Mouse (Mus musculus) testis, adult 2 months (tissue): ENCODE measurements around the gene Vps35l. TPM values are rescaled to one million over a fixed set of nuclear protein-coding genes. Genes with fewer than 3 reads are reported as not detected.

ENCODE experiments used
- H3K27ac ChIP-seq: fragments of 200-500 bp; 2 replicates; pipeline ENCODE4 v1.5.1; 2012; ENCODE audit warnings: low read depth, low read length; ENCODE audit not compliant: control insufficient read depth, insufficient read depth
- H3K27me3 ChIP-seq: fragments of 200-500 bp; 2 replicates; pipeline ENCODE4 v1.6.1; 2012; ENCODE audit warnings: mild to moderate bottlenecking, low read length, moderate library complexity; ENCODE audit not compliant: control insufficient read depth, insufficient read depth
- H3K36me3 ChIP-seq: fragments of 200-500 bp; 2 replicates; pipeline ENCODE4 v1.6.1; 2012; ENCODE audit warnings: mild to moderate bottlenecking, low read length; ENCODE audit not compliant: control insufficient read depth, insufficient read depth
- H3K4me1 ChIP-seq: fragments of 200-500 bp; 2 replicates; pipeline ENCODE4 v1.6.1; 2012; ENCODE audit warnings: low read length; ENCODE audit not compliant: control insufficient read depth, insufficient read depth
- H3K4me3 ChIP-seq: fragments of 200-500 bp; 2 replicates; pipeline ENCODE4 v1.5.1; 2012; ENCODE audit warnings: low read depth, mild to moderate bottlenecking, low read length, moderate library complexity, mixed read lengths; ENCODE audit not compliant: control insufficient read depth
- CTCF ChIP-seq: fragments of 200-500 bp; IDR thresholded peaks from 2 replicates; pipeline ENCODE4 v1.5.1; 2012; ENCODE audit warnings: low read depth, mild to moderate bottlenecking, inconsistent platforms, low read length, moderate library complexity; ENCODE audit not compliant: control insufficient read depth, insufficient read depth, insufficient replicate concordance
- POLR2A ChIP-seq: fragments of 200-500 bp; IDR thresholded peaks from 2 replicates; pipeline ENCODE4 v1.6.1; 2012; ENCODE audit warnings: low read depth, mild to moderate bottlenecking, inconsistent platforms, low read length, moderate library complexity; ENCODE audit not compliant: control insufficient read depth
- polyA plus RNA-seq: library from polyadenylated mRNA; depleted of rRNA; stranded (reverse); fragments of >200 nt; gene quantifications from 2 replicates; pipeline ENCODE4 v1.2.3, GENCODE M21; 2012

Gene Vps35l
- polyA plus RNA-seq, 1 experiment, result 29.5 TPM

GRCm38 (mm10) chr7:118841796-118842195, 101.8 kb downstream of the Vps35l start:
- Histone ChIP-seq H3K27ac (no peak overlapping the region), H3K4me3 (no peak overlapping the region), H3K36me3 (no peaks in the 10 kb centered on the region), H3K27me3 (no peaks in the 10 kb centered on the region), H3K4me1 (no peaks in the 10 kb centered on the region)
- TF ChIP-seq CTCF, result no peak

- Histone ChIP-seq H3K36me3 (no peaks in the 10 kb centered on the region), H3K4me3 (no peak overlapping the region), H3K27me3 (no peaks in the 10 kb centered on the region), H3K27ac (no peak overlapping the region), H3K4me1 (no peaks in the 10 kb centered on the region)
- TF ChIP-seq CTCF, result no peak
- TF ChIP-seq POLR2A, result no peak
Measured at GRCm38 (mm10) chr7:118842938-118843337, 102.9 kb downstream of the Vps35l start.

DNA sequence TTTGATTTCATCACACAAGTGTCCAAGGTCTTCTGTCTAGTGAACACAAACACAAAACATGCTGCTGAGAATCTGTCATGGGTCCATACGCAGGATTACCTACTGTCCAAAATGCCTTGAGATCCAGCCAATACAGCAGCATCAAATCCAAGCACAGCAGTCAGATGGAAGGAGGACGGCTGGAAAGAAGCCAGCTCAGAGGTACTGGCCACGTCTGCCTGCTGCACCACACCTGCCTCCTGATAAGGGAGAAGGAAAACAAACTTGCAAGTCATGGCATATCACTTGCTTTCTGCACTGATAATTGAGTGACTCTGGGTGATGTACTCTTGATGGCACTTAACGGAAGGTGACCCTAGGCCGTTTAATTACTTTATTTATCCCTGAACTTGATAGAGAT, 105.1 kb downstream of the Vps35l start:
- no peak overlapping the region for H3K4me3 ChIP-seq
- H3K36me3 ChIP-seq, result no peaks in the 10 kb centered on the region
- no peak for TF ChIP-seq POLR2A
- TF ChIP-seq CTCF, result no peak
- no peak overlapping the region for H3K27ac ChIP-seq
- no peaks in the 10 kb centered on the region for H3K27me3 ChIP-seq
- H3K4me1 ChIP-seq, result no peaks in the 10 kb centered on the region; the same call in 1 of the 2 replicates

DNA sequence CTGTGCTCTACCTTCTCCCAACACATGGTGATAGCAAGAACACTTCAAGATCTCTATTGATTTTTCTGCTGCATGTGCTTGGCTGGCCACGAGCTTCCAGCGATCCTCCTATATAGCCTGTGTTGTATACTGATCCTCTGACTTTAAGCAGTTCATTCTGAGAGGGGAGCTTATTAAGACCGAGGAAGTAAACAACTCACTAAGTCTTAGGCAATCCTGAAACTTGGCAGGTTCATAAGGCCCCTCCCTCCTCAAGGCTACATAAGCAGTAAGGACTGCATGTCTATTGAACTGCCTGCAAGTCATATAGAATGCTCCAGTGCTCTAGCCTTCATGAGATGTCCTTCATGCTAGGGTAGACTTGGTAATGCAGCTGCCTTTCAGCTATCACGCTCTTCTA, 106.3 kb downstream of the Vps35l start:
- no peaks in the 10 kb centered on the region for H3K36me3 ChIP-seq
- no peaks in the 10 kb centered on the region; the same call in none of the 2 replicates for H3K4me1 ChIP-seq
- no peak for TF ChIP-seq CTCF
- no peak for TF ChIP-seq POLR2A
- H3K4me3 ChIP-seq, result no peak overlapping the region
- no peak overlapping the region for H3K27ac ChIP-seq
- no peaks in the 10 kb centered on the region for H3K27me3 ChIP-seq

- H3K4me1 ChIP-seq, result no peaks in the 10 kb centered on the region; the same call in none of the 2 replicates
- no peaks in the 10 kb centered on the region; the same call in 1 of the 2 replicates for H3K36me3 ChIP-seq
- no peak for TF ChIP-seq CTCF
- TF ChIP-seq POLR2A, result no peak
- H3K4me3 ChIP-seq, result no peak overlapping the region
- no peaks in the 10 kb centered on the region for H3K27me3 ChIP-seq
- H3K27ac ChIP-seq, result peak overlapping the region; percentile 76
Measured at GRCm38 (mm10) chr7:118848796-118849195, 108.8 kb downstream of the Vps35l start.

- Histone ChIP-seq H3K36me3 (no peaks in the 10 kb centered on the region; the same call in 1 of the 2 replicates), H3K4me3 (no peak overlapping the region), H3K4me1 (no peaks in the 10 kb centered on the region; the same call in none of the 2 replicates), H3K27me3 (no peaks in the 10 kb centered on the region), H3K27ac (peak overlapping the region; percentile 76)
- no peak for TF ChIP-seq CTCF
- TF ChIP-seq POLR2A, result no peak
Measured at GRCm38 (mm10) chr7:118849543-118850250, 109.7 kb downstream of the Vps35l start.

GRCm38 (mm10) chr7:118850676-118851290, 110.8 kb downstream of the Vps35l start:
- Histone ChIP-seq H3K36me3 (no peaks in the 10 kb centered on the region; the same call in 1 of the 2 replicates), H3K4me1 (no peaks in the 10 kb centered on the region; the same call in none of the 2 replicates), H3K27ac (peak overlapping the region; percentile 25; the same call in 1 of the 2 replicates), H3K4me3 (no peak overlapping the region), H3K27me3 (no peaks in the 10 kb centered on the region)
- TF ChIP-seq POLR2A (0 out of 2 replicates have a peak, but pooled peaks have one; percentile 22), CTCF (no peak)
